Mouse (Mus musculus): ENCODE measurements around the gene Rhot1. TPM values are rescaled to one million over a fixed set of nuclear protein-coding genes. Genes with fewer than 3 reads are reported as not detected.

The Rhot1 gene
- total and polyA plus RNA-seq, 2 experiments from 2014 or later = 50.0 to 57.4 TPM

DNA sequence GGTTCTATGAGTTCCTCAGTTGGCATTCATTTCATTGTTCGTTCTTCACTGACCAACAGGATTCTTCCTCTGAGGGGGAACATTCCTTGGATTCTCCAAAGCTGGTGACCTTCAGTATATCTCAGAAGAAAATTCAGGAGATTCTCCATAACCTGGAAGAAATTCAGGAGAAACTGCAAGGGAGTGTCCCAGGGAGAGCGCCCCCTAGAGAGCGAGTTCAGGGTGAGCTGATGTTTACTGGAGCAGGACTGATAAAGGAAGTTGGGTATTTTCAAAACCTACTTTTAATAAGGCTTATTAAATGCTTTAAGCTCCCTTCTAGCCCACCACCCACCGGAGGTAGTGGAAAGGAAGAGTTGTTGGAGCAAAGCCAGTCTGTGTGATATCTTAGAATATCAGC lies 15.0 kb upstream of the Rhot1 start:
- 73% methylated on average over 4 of the region's 4 CpGs for WGBS
- H3K4me2 ChIP-seq (ENCODE audit: low read depth, low read length) = no peak overlapping the region
- no peak overlapping the region for H3K27ac ChIP-seq
- no peak for TF ChIP-seq CTCF (IDR thresholded peaks at IDR 0.05; ENCODE audit: low read depth)
- no peak overlapping the region for H3K4me3 ChIP-seq (ENCODE audit: low read length)
- no peaks in the 10 kb centered on the region for H3K27me3 ChIP-seq (ENCODE audit: insufficient read depth, low read length)
- H3K9ac ChIP-seq (replicated peaks; ENCODE audit: low read length) = no peak overlapping the region
- DNase-seq (ENCODE audit: low spot score) (no peak), ATAC-seq (no peak)
- no peaks in the 10 kb centered on the region for H3K9me3 ChIP-seq (ENCODE audit: low read length)
- H3K36me3 ChIP-seq (ENCODE audit: insufficient read depth, low read length) = no peaks in the 10 kb centered on the region
- no peaks in the 10 kb centered on the region for H3K4me1 ChIP-seq (ENCODE audit: insufficient read depth, low read length)

DNA sequence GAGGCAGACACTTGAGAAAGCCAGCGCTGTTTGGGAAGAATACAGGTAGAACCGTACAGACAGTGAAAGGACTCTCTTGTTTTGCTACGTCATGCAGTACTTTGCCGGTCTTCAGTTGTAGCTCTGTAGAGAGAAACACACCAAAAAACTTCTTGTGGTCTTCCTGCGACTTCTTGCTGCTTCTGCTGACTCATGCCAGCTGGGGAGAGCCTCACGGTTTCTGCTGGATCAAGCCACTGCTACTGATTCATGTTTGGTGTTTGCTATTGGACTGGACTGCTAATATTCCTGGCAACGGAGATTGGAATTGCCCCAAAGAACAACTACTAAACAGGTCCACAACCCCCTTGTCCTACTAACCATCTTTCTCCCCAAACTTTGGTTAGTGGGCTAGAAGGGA lies 12.5 kb upstream of the Rhot1 start:
- DNase-seq (ENCODE audit: low spot score) (no peak), ATAC-seq (no peak)
- Histone ChIP-seq H3K27me3 (ENCODE audit: insufficient read depth, low read length) (no peaks in the 10 kb centered on the region), H3K4me1 (ENCODE audit: insufficient read depth, low read length) (no peaks in the 10 kb centered on the region), H3K9ac (replicated peaks; ENCODE audit: low read length) (no peak overlapping the region), H3K4me3 (ENCODE audit: low read length) (no peak overlapping the region), H3K4me2 (ENCODE audit: low read depth, low read length) (no peak overlapping the region), H3K36me3 (ENCODE audit: insufficient read depth, low read length) (no peaks in the 10 kb centered on the region), H3K27ac (no peak overlapping the region), H3K9me3 (ENCODE audit: low read length) (no peaks in the 10 kb centered on the region)
- WGBS = 87% methylated on average over 7 of the region's 7 CpGs
- no peak for TF ChIP-seq CTCF (IDR thresholded peaks at IDR 0.05; ENCODE audit: low read depth)

DNA sequence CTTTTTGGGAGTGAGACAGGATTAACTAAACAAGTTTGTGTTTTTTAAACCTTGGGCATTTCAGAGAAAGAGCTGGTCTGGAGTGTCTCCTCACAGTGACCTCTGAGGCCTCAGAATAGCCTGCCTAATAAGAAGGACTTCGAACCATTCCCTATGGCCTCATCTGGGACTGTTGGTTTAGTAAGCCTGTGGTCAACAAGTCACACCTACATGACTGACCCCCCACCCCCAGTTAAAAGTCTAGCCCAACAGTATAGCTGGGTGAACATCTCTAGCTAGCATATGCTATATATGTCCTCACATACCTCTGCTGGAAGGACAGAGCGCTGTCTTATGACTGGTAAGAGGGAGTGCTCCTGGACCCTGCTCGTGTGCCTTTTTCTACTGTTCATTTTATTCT lies 9.5 kb upstream of the Rhot1 start:
- no peak overlapping the region for H3K4me2 ChIP-seq (ENCODE audit: low read depth, low read length)
- no peak for ATAC-seq
- 94% methylated on average over 3 of the region's 3 CpGs for WGBS
- no peaks in the 10 kb centered on the region for H3K4me1 ChIP-seq (ENCODE audit: insufficient read depth, low read length)
- TF ChIP-seq CTCF (IDR thresholded peaks at IDR 0.05; ENCODE audit: low read depth) = no peak
- H3K9ac ChIP-seq (replicated peaks; ENCODE audit: low read length) = no peak overlapping the region
- H3K27ac ChIP-seq = no peak overlapping the region
- H3K9me3 ChIP-seq (ENCODE audit: low read length) = no peaks in the 10 kb centered on the region
- H3K4me3 ChIP-seq (ENCODE audit: low read length) = no peak overlapping the region
- DNase-seq (ENCODE audit: low spot score) = no peak
- no peaks in the 10 kb centered on the region for H3K36me3 ChIP-seq (ENCODE audit: insufficient read depth, low read length)
- H3K27me3 ChIP-seq (ENCODE audit: insufficient read depth, low read length) = no peaks in the 10 kb centered on the region

DNA sequence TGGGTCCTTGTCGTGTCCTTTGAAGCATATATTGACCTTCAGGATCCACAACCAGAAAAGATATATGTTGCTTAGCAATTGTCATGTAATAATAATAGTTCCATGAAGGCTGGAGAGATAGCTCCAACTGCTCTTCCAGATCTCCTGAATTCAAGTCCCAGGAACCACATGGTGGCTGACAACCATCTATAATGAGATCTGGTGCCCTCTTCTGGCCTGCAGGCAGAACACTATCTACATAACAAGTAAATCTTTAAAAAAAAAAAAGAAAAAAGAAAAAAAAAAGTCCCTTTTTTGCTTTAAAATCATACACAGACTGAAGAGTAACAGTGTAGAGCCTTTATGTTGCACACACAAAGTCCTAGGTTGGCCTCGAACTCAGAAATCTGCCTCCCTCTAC lies 9.0 kb upstream of the Rhot1 start:
- Histone ChIP-seq H3K4me3 (ENCODE audit: low read length) (no peak overlapping the region), H3K36me3 (ENCODE audit: insufficient read depth, low read length) (no peaks in the 10 kb centered on the region), H3K4me1 (ENCODE audit: insufficient read depth, low read length) (no peaks in the 10 kb centered on the region), H3K9me3 (ENCODE audit: low read length) (no peaks in the 10 kb centered on the region), H3K9ac (replicated peaks; ENCODE audit: low read length) (no peak overlapping the region), H3K27ac (no peak overlapping the region), H3K27me3 (ENCODE audit: insufficient read depth, low read length) (no peaks in the 10 kb centered on the region), H3K4me2 (ENCODE audit: low read depth, low read length) (no peak overlapping the region)
- 93% methylated on average over 2 of the region's 2 CpGs for WGBS
- no peak for ATAC-seq
- TF ChIP-seq CTCF (IDR thresholded peaks at IDR 0.05; ENCODE audit: low read depth) = peak; percentile 14; the same call in 1 of the 2 replicates
- DNase-seq (ENCODE audit: low spot score) = no peak

DNA sequence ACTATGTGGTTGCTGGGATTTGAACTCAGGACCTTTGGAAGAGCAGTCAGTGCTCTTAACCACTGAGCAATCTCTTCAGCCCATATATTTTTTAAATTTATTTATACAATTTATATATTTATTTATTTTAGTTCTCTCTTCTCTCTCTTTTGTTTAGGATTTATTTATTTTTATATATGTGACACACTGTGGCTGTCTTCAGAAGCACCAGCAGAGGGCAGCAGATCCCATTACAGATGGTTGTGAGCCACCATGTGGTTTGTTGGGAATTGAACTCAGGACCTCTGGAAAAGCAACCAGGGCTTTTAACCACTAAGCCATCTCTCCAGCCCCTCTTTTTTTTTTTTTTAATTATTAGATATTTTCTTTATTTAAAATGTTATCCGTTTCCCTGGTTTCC lies 8.5 kb upstream of the Rhot1 start:
- Histone ChIP-seq H3K9me3 (ENCODE audit: low read length) (no peaks in the 10 kb centered on the region), H3K9ac (replicated peaks; ENCODE audit: low read length) (no peak overlapping the region), H3K27me3 (ENCODE audit: insufficient read depth, low read length) (no peaks in the 10 kb centered on the region), H3K4me3 (ENCODE audit: low read length) (no peak overlapping the region), H3K4me2 (ENCODE audit: low read depth, low read length) (no peak overlapping the region), H3K36me3 (ENCODE audit: insufficient read depth, low read length) (no peaks in the 10 kb centered on the region), H3K4me1 (ENCODE audit: insufficient read depth, low read length) (no peaks in the 10 kb centered on the region), H3K27ac (no peak overlapping the region)
- WGBS = 88% methylated on average over 1 of the region's 1 CpGs
- ATAC-seq (no peak), DNase-seq (ENCODE audit: low spot score) (peak; percentile 27)
- peak; percentile 50 for TF ChIP-seq CTCF (IDR thresholded peaks at IDR 0.05; ENCODE audit: low read depth)

DNA sequence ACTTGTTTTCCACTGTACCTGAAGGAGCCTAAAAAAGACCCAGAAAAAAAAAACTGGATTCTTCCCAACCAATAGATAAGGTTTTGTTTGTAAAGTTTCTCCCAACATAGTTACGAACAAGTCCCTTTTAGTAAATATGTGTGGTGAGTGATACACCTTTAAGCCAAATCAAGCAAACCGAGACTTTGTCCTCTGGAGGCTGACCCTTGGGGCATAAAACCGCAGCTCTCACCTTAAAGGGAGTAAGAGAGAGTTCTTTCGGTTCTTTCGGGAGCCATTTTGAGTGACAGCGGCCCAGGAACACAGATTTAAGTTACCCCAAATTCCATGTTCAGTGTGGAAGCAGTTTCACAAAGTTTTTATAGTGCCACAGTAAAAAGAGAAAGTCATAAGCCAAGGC lies 6.5 kb upstream of the Rhot1 start:
- no peak for DNase-seq (ENCODE audit: low spot score)

DNA sequence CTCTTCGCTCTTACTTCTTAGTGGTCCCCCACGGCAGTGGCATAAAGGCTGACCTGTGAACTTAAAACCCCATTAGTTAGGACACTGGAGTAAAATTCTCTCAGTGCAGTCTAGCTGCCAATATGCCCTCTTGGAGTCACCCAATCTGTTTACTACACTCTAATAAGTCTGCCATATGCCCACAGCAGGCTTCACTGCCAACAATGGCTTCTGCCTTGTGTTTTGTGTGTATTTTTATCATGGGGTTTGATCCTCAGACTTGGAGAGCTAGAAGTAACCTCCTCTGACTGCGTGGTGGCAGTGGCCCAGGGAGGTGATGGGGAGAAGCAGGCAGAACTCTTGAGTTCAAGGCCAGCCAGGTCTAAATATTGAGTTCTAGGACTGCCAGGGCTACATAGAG lies 4.8 kb upstream of the Rhot1 start:
- TF ChIP-seq CTCF (IDR thresholded peaks at IDR 0.05; ENCODE audit: low read depth) = no peak
- no peak overlapping the region for H3K4me2 ChIP-seq (ENCODE audit: low read depth, low read length)
- WGBS = 73% methylated on average over 3 of the region's 3 CpGs
- no peaks in the 10 kb centered on the region for H3K4me1 ChIP-seq (ENCODE audit: insufficient read depth, low read length)
- H3K4me3 ChIP-seq (ENCODE audit: low read length) = no peak overlapping the region
- H3K9ac ChIP-seq (replicated peaks; ENCODE audit: low read length) = no peak overlapping the region
- no peak for ATAC-seq
- H3K36me3 ChIP-seq (ENCODE audit: insufficient read depth, low read length) = no peaks in the 10 kb centered on the region
- H3K9me3 ChIP-seq (ENCODE audit: low read length) = no peaks in the 10 kb centered on the region
- no peak overlapping the region for H3K27ac ChIP-seq
- H3K27me3 ChIP-seq (ENCODE audit: insufficient read depth, low read length) = no peaks in the 10 kb centered on the region
- no peak for DNase-seq (ENCODE audit: low spot score)

More for the DNA sequence above, 6.5 kb upstream of the Rhot1 start:
- H3K4me2 ChIP-seq (ENCODE audit: low read depth, low read length) = no peak overlapping the region
- no peaks in the 10 kb centered on the region for H3K9me3 ChIP-seq (ENCODE audit: low read length)
- no peaks in the 10 kb centered on the region for H3K27me3 ChIP-seq (ENCODE audit: insufficient read depth, low read length)
- ATAC-seq = no peak
- WGBS = 82% methylated on average over 6 of the region's 6 CpGs
- no peak for TF ChIP-seq CTCF (IDR thresholded peaks at IDR 0.05; ENCODE audit: low read depth)
- H3K36me3 ChIP-seq (ENCODE audit: insufficient read depth, low read length) = no peaks in the 10 kb centered on the region
- no peak overlapping the region for H3K27ac ChIP-seq
- no peak overlapping the region for H3K4me3 ChIP-seq (ENCODE audit: low read length)
- no peak overlapping the region for H3K9ac ChIP-seq (replicated peaks; ENCODE audit: low read length)
- no peaks in the 10 kb centered on the region for H3K4me1 ChIP-seq (ENCODE audit: insufficient read depth, low read length)

Data from hindbrain, postnatal 0 days (tissue).